Mouse (Mus musculus): ENCODE data around the gene Gm11562. TPM values are rescaled to one million over a fixed set of nuclear protein-coding genes. Genes with fewer than 3 reads are reported as not detected.
"Not testable (repeated sequence)": the region's sequence is repeated elsewhere in the genome, so short reads cannot be mapped to it uniquely, and the experiment has no call there.

Gene Gm11562
- total RNA-seq (2014; rRNA removed; ENCODE audit: low replicate concordance): not detected in 2 replicates
- not detected in 2 replicates for polyA plus RNA-seq (2015; fragmentation: Nextera tagmentation; extraction: Ambion mirVana)

- no peaks in the 10 kb centered on the region for H3K27me3 ChIP-seq (ENCODE audit: control insufficient read depth, insufficient read depth, low read length)
- no peaks in the 10 kb centered on the region for H3K9me3 ChIP-seq (replicated peaks; ENCODE audit: control insufficient read depth, low read length)
- H3K27ac ChIP-seq (ENCODE audit: low read depth): no peak within 1 kb of the TSS
- WGBS: 83% methylated on average over 2 of the region's 2 CpGs
- TF ChIP-seq EP300 (IDR thresholded peaks at IDR 0.05; ENCODE audit: low read depth) (no peak), CTCF (IDR thresholded peaks at IDR 0.05; ENCODE audit: low read depth) (no peak)
- no peaks in the 10 kb centered on the region for H3K36me3 ChIP-seq (replicated peaks; ENCODE audit: control insufficient read depth, insufficient read depth, low read length)
- ATAC-seq (ENCODE audit: insufficient read depth, low read depth) (no peak), DNase-seq (ENCODE audit: low spot score) (no peak)
- no peak within 1 kb of the TSS for H3K4me2 ChIP-seq (ENCODE audit: low read depth, low read length)
- H3K4me1 ChIP-seq (ENCODE audit: control insufficient read depth, insufficient read depth): no peaks in the 10 kb centered on the region
- H3K9ac ChIP-seq (replicated peaks; ENCODE audit: low read depth, low read length): no peak within 1 kb of the TSS
- H3K4me3 ChIP-seq (ENCODE audit: low read depth, low read length): no peak within 1 kb of the TSS
These were observed at the start of gene Gm11562 for GRCm38 (mm10) chr11:99620335-99620734. TSS of gene Gm11562 (minus strand) at chr11:99620435.

- DNase-seq (ENCODE audit: low spot score) (no peak), ATAC-seq (ENCODE audit: insufficient read depth, low read depth) (no peak)
- H3K4me1 ChIP-seq (ENCODE audit: control insufficient read depth, insufficient read depth): no peaks in the 10 kb centered on the region
- no peaks in the 10 kb centered on the region for H3K27me3 ChIP-seq (ENCODE audit: control insufficient read depth, insufficient read depth, low read length)
- no peak within 1 kb of the TSS for H3K4me2 ChIP-seq (ENCODE audit: low read depth, low read length)
- no peak within 1 kb of the TSS for H3K4me3 ChIP-seq (ENCODE audit: low read depth, low read length)
- no peak within 1 kb of the TSS for H3K27ac ChIP-seq (ENCODE audit: low read depth)
- H3K36me3 ChIP-seq (replicated peaks; ENCODE audit: control insufficient read depth, insufficient read depth, low read length): no peaks in the 10 kb centered on the region
- no peak within 1 kb of the TSS for H3K9ac ChIP-seq (replicated peaks; ENCODE audit: low read depth, low read length)
- no peak for TF ChIP-seq EP300 (IDR thresholded peaks at IDR 0.05; ENCODE audit: low read depth)
- TF ChIP-seq CTCF (IDR thresholded peaks at IDR 0.05; ENCODE audit: low read depth): no peak
- H3K9me3 ChIP-seq (replicated peaks; ENCODE audit: control insufficient read depth, low read length): no peaks in the 10 kb centered on the region
These were observed 45.6 kb upstream of the Gm11562 start, which contains the start of gene Krtap4-6 for GRCm38 (mm10) chr11:99665860-99666259. TSS of gene Krtap4-6 (minus strand) at chr11:99665960.

- no peaks in the 10 kb centered on the region for H3K4me1 ChIP-seq (ENCODE audit: control insufficient read depth, insufficient read depth)
- no peaks in the 10 kb centered on the region for H3K36me3 ChIP-seq (replicated peaks; ENCODE audit: control insufficient read depth, insufficient read depth, low read length)
- no peaks in the 10 kb centered on the region for H3K9me3 ChIP-seq (replicated peaks; ENCODE audit: control insufficient read depth, low read length)
- no peak overlapping the region for H3K9ac ChIP-seq (replicated peaks; ENCODE audit: low read depth, low read length)
- ATAC-seq (ENCODE audit: insufficient read depth, low read depth) (no peak), DNase-seq (ENCODE audit: low spot score) (no peak)
- H3K27me3 ChIP-seq (ENCODE audit: control insufficient read depth, insufficient read depth, low read length): no peaks in the 10 kb centered on the region
- no peak overlapping the region for H3K27ac ChIP-seq (ENCODE audit: low read depth)
- TF ChIP-seq CTCF (IDR thresholded peaks at IDR 0.05; ENCODE audit: low read depth) (no peak), EP300 (IDR thresholded peaks at IDR 0.05; ENCODE audit: low read depth) (no peak)
- WGBS: 84% methylated on average over 10 of the region's 10 CpGs
- H3K4me3 ChIP-seq (ENCODE audit: low read depth, low read length): no peak overlapping the region
- no peak overlapping the region for H3K4me2 ChIP-seq (ENCODE audit: low read depth, low read length)
These were observed 42.6 kb upstream of the Gm11562 start for GRCm38 (mm10) chr11:99662802-99663201.

- Histone ChIP-seq H3K27me3 (ENCODE audit: control insufficient read depth, insufficient read depth, low read length) (no peaks in the 10 kb centered on the region), H3K4me1 (ENCODE audit: control insufficient read depth, insufficient read depth) (no peaks in the 10 kb centered on the region), H3K9ac (replicated peaks; ENCODE audit: low read depth, low read length) (no peak overlapping the region), H3K4me2 (ENCODE audit: low read depth, low read length) (no peak overlapping the region), H3K9me3 (replicated peaks; ENCODE audit: control insufficient read depth, low read length) (no peaks in the 10 kb centered on the region), H3K36me3 (replicated peaks; ENCODE audit: control insufficient read depth, insufficient read depth, low read length) (no peaks in the 10 kb centered on the region), H3K4me3 (ENCODE audit: low read depth, low read length) (no peak overlapping the region), H3K27ac (ENCODE audit: low read depth) (no peak overlapping the region)
- WGBS: 72% methylated on average over 4 of the region's 4 CpGs
- ATAC-seq (ENCODE audit: insufficient read depth, low read depth) (no peak), DNase-seq (ENCODE audit: low spot score) (no peak)
- TF ChIP-seq EP300 (IDR thresholded peaks at IDR 0.05; ENCODE audit: low read depth) (no peak), CTCF (IDR thresholded peaks at IDR 0.05; ENCODE audit: low read depth) (no peak)
These were observed 39.0 kb upstream of the Gm11562 start for GRCm38 (mm10) chr11:99659256-99659655.

GRCm38 (mm10) chr11:99658467-99659010 is 38.3 kb upstream of the Gm11562 start, which contains the start of gene Gm11563:
TSS of gene Gm11563 (minus strand) at chr11:99658960.
- not testable (repeated sequence) for H3K9ac ChIP-seq (replicated peaks; ENCODE audit: low read depth, low read length); H3K36me3 ChIP-seq (replicated peaks; ENCODE audit: control insufficient read depth, insufficient read depth, low read length); H3K27ac ChIP-seq (ENCODE audit: low read depth); H3K4me1 ChIP-seq (ENCODE audit: control insufficient read depth, insufficient read depth); H3K9me3 ChIP-seq (replicated peaks; ENCODE audit: control insufficient read depth, low read length); DNase-seq (ENCODE audit: low spot score); ATAC-seq (ENCODE audit: insufficient read depth, low read depth); H3K4me3 ChIP-seq (ENCODE audit: low read depth, low read length); H3K4me2 ChIP-seq (ENCODE audit: low read depth, low read length); H3K27me3 ChIP-seq (ENCODE audit: control insufficient read depth, insufficient read depth, low read length)
- WGBS: 61% methylated on average over 10 of the region's 10 CpGs

GRCm38 (mm10) chr11:99657051-99657450 is 36.8 kb upstream of the Gm11562 start:
- Histone ChIP-seq H3K36me3 (replicated peaks; ENCODE audit: control insufficient read depth, insufficient read depth, low read length) (no peaks in the 10 kb centered on the region), H3K4me3 (ENCODE audit: low read depth, low read length) (no peak overlapping the region), H3K9ac (replicated peaks; ENCODE audit: low read depth, low read length) (no peak overlapping the region), H3K9me3 (replicated peaks; ENCODE audit: control insufficient read depth, low read length) (no peaks in the 10 kb centered on the region), H3K27ac (ENCODE audit: low read depth) (no peak overlapping the region), H3K4me1 (ENCODE audit: control insufficient read depth, insufficient read depth) (no peaks in the 10 kb centered on the region), H3K4me2 (ENCODE audit: low read depth, low read length) (no peak overlapping the region), H3K27me3 (ENCODE audit: control insufficient read depth, insufficient read depth, low read length) (no peaks in the 10 kb centered on the region)
- TF ChIP-seq EP300 (IDR thresholded peaks at IDR 0.05; ENCODE audit: low read depth) (no peak), CTCF (IDR thresholded peaks at IDR 0.05; ENCODE audit: low read depth) (no peak)
- no peak for ATAC-seq (ENCODE audit: insufficient read depth, low read depth)
- 58% methylated on average over 5 of the region's 5 CpGs for WGBS
- no peak for DNase-seq (ENCODE audit: low spot score)
